Mouse (Mus musculus): ENCODE measurements around the gene Gatd1.

GRCm38 (mm10) chr7:141442199-141442598 is 28.3 kb upstream of the Gatd1 start:
- TF ChIP-seq POLR2AphosphoS5 (IDR thresholded peaks at IDR 0.05; ENCODE audit: insufficient replicate concordance, low read depth, low read length) (no peak), CTCF (IDR thresholded peaks at IDR 0.05; ENCODE audit: low read depth, low read length) (no peak), GATA1 (IDR thresholded peaks at IDR 0.05; ENCODE audit: borderline replicate concordance, low read length) (no peak), TAL1 (conservative IDR thresholded peaks at IDR 0.05; ENCODE audit: low read depth, low read length) (no peak)
